Mouse (Mus musculus): ENCODE results near the gene Rph3al. TPM values are rescaled to one million over a fixed set of nuclear protein-coding genes. Genes with fewer than 3 reads are reported as not detected.

Gene Rph3al
- polyA plus RNA-seq, 1 experiment from 2014 or later, result 10.5 TPM

GRCm38 (mm10) chr11:75865859-75866258, 72.4 kb downstream of the Rph3al start:
- H3K9ac ChIP-seq (ENCODE audit: low read length), result no peak overlapping the region
- no peaks in the 10 kb centered on the region for H3K27me3 ChIP-seq (ENCODE audit: control insufficient read depth, insufficient read depth, low read length)
- no peak overlapping the region for H3K4me3 ChIP-seq (replicated peaks; ENCODE audit: low read length)
- no peak overlapping the region for H3K27ac ChIP-seq (ENCODE audit: low read length)
- no peak overlapping the region for H3K4me2 ChIP-seq (ENCODE audit: low read depth, low read length)
- peaks cover 20% of the 10 kb centered on the region for H3K4me1 ChIP-seq (ENCODE audit: control insufficient read depth, insufficient read depth, low read length)
- H3K9me3 ChIP-seq (replicated peaks; ENCODE audit: control insufficient read depth, low read length), result no peaks in the 10 kb centered on the region
- ATAC-seq (ENCODE audit: insufficient read depth, low FRiP score), result no peak
- no peaks in the 10 kb centered on the region for H3K36me3 ChIP-seq (ENCODE audit: control insufficient read depth, insufficient read depth, low read length)
- WGBS, result 40% methylated on average over 9 of the region's 9 CpGs

- Histone ChIP-seq H3K36me3 (ENCODE audit: control insufficient read depth, insufficient read depth, low read length) (no peaks in the 10 kb centered on the region), H3K27ac (ENCODE audit: low read length) (no peak overlapping the region), H3K4me1 (ENCODE audit: control insufficient read depth, insufficient read depth, low read length) (peaks cover 24% of the 10 kb centered on the region), H3K4me2 (ENCODE audit: low read depth, low read length) (no peak overlapping the region), H3K9me3 (replicated peaks; ENCODE audit: control insufficient read depth, low read length) (no peaks in the 10 kb centered on the region), H3K9ac (ENCODE audit: low read length) (peak overlapping the region; percentile 24; the same call in 1 of the 2 replicates), H3K27me3 (ENCODE audit: control insufficient read depth, insufficient read depth, low read length) (no peaks in the 10 kb centered on the region), H3K4me3 (replicated peaks; ENCODE audit: low read length) (no peak overlapping the region)
- 29% methylated on average over 7 of the region's 7 CpGs for WGBS
- ATAC-seq (ENCODE audit: insufficient read depth, low FRiP score), result no peak
Observed at GRCm38 (mm10) chr11:75865253-75865619, 73.0 kb downstream of the Rph3al start.

- peak overlapping the region; percentile 24; the same call in 1 of the 2 replicates for H3K9ac ChIP-seq (ENCODE audit: low read length)
- peaks cover 24% of the 10 kb centered on the region for H3K4me1 ChIP-seq (ENCODE audit: control insufficient read depth, insufficient read depth, low read length)
- no peaks in the 10 kb centered on the region for H3K27me3 ChIP-seq (ENCODE audit: control insufficient read depth, insufficient read depth, low read length)
- H3K4me3 ChIP-seq (replicated peaks; ENCODE audit: low read length), result no peak overlapping the region
- no peak overlapping the region for H3K4me2 ChIP-seq (ENCODE audit: low read depth, low read length)
- H3K27ac ChIP-seq (ENCODE audit: low read length), result no peak overlapping the region
- no peak for ATAC-seq (ENCODE audit: insufficient read depth, low FRiP score)
- no peaks in the 10 kb centered on the region for H3K9me3 ChIP-seq (replicated peaks; ENCODE audit: control insufficient read depth, low read length)
- 53% methylated on average over 4 of the region's 4 CpGs for WGBS
- no peaks in the 10 kb centered on the region for H3K36me3 ChIP-seq (ENCODE audit: control insufficient read depth, insufficient read depth, low read length)
Observed at GRCm38 (mm10) chr11:75864529-75865252, 73.5 kb downstream of the Rph3al start.

- peaks cover 24% of the 10 kb centered on the region for H3K4me1 ChIP-seq (ENCODE audit: control insufficient read depth, insufficient read depth, low read length)
- no peak overlapping the region for H3K27ac ChIP-seq (ENCODE audit: low read length)
- ATAC-seq (ENCODE audit: insufficient read depth, low FRiP score), result no peak
Observed at GRCm38 (mm10) chr11:75862466-75862865, 75.8 kb downstream of the Rph3al start.

GRCm38 (mm10) chr11:75861653-75862052, 76.6 kb downstream of the Rph3al start:
- 40% methylated on average over 4 of the region's 4 CpGs for WGBS
- H3K4me2 ChIP-seq (ENCODE audit: low read depth, low read length), result peak overlapping the region; percentile 23; the same call in 1 of the 2 replicates

More at GRCm38 (mm10) chr11:75862466-75862865, 75.8 kb downstream of the Rph3al start:
- H3K9ac ChIP-seq (ENCODE audit: low read length), result no peak overlapping the region
- WGBS, result 72% methylated on average over 4 of the region's 4 CpGs
- H3K4me2 ChIP-seq (ENCODE audit: low read depth, low read length), result no peak overlapping the region
- H3K27me3 ChIP-seq (ENCODE audit: control insufficient read depth, insufficient read depth, low read length), result no peaks in the 10 kb centered on the region
- H3K9me3 ChIP-seq (replicated peaks; ENCODE audit: control insufficient read depth, low read length), result no peaks in the 10 kb centered on the region
- no peak overlapping the region for H3K4me3 ChIP-seq (replicated peaks; ENCODE audit: low read length)
- no peaks in the 10 kb centered on the region for H3K36me3 ChIP-seq (ENCODE audit: control insufficient read depth, insufficient read depth, low read length)

GRCm38 (mm10) chr11:75861213-75861612, 77.0 kb downstream of the Rph3al start:
- Histone ChIP-seq H3K4me3 (replicated peaks; ENCODE audit: low read length) (no peak overlapping the region), H3K27me3 (ENCODE audit: control insufficient read depth, insufficient read depth, low read length) (no peaks in the 10 kb centered on the region), H3K4me1 (ENCODE audit: control insufficient read depth, insufficient read depth, low read length) (peaks cover 24% of the 10 kb centered on the region), H3K36me3 (ENCODE audit: control insufficient read depth, insufficient read depth, low read length) (no peaks in the 10 kb centered on the region), H3K9ac (ENCODE audit: low read length) (0 out of 2 replicates have a peak overlapping the region, but pooled peaks have one; percentile 22), H3K27ac (ENCODE audit: low read length) (no peak overlapping the region), H3K9me3 (replicated peaks; ENCODE audit: control insufficient read depth, low read length) (no peaks in the 10 kb centered on the region), H3K4me2 (ENCODE audit: low read depth, low read length) (peak overlapping the region; percentile 23; the same call in 1 of the 2 replicates)
- WGBS, result 36% methylated on average over 14 of the region's 14 CpGs
- ATAC-seq (ENCODE audit: insufficient read depth, low FRiP score), result no peak

More at GRCm38 (mm10) chr11:75861653-75862052, 76.6 kb downstream of the Rph3al start:
- no peaks in the 10 kb centered on the region for H3K9me3 ChIP-seq (replicated peaks; ENCODE audit: control insufficient read depth, low read length)
- 0 out of 2 replicates have a peak overlapping the region, but pooled peaks have one; percentile 22 for H3K9ac ChIP-seq (ENCODE audit: low read length)
- no peaks in the 10 kb centered on the region for H3K36me3 ChIP-seq (ENCODE audit: control insufficient read depth, insufficient read depth, low read length)
- H3K4me1 ChIP-seq (ENCODE audit: control insufficient read depth, insufficient read depth, low read length), result peaks cover 24% of the 10 kb centered on the region
- no peak overlapping the region for H3K27ac ChIP-seq (ENCODE audit: low read length)
- no peak for ATAC-seq (ENCODE audit: insufficient read depth, low FRiP score)
- H3K4me3 ChIP-seq (replicated peaks; ENCODE audit: low read length), result no peak overlapping the region
- H3K27me3 ChIP-seq (ENCODE audit: control insufficient read depth, insufficient read depth, low read length), result no peaks in the 10 kb centered on the region

GRCm38 (mm10) chr11:75859460-75859859, 78.8 kb downstream of the Rph3al start:
- H3K9ac ChIP-seq (ENCODE audit: low read length), result no peak overlapping the region
- no peaks in the 10 kb centered on the region for H3K9me3 ChIP-seq (replicated peaks; ENCODE audit: control insufficient read depth, low read length)
- no peak overlapping the region for H3K27ac ChIP-seq (ENCODE audit: low read length)
- H3K4me3 ChIP-seq (replicated peaks; ENCODE audit: low read length), result no peak overlapping the region
- no peak overlapping the region for H3K4me2 ChIP-seq (ENCODE audit: low read depth, low read length)
- H3K4me1 ChIP-seq (ENCODE audit: control insufficient read depth, insufficient read depth, low read length), result peaks cover 12% of the 10 kb centered on the region
- 68% methylated on average over 8 of the region's 8 CpGs for WGBS
- H3K36me3 ChIP-seq (ENCODE audit: control insufficient read depth, insufficient read depth, low read length), result no peaks in the 10 kb centered on the region
- no peak for ATAC-seq (ENCODE audit: insufficient read depth, low FRiP score)
- H3K27me3 ChIP-seq (ENCODE audit: control insufficient read depth, insufficient read depth, low read length), result no peaks in the 10 kb centered on the region

- H3K27me3 ChIP-seq (ENCODE audit: control insufficient read depth, insufficient read depth, low read length), result no peaks in the 10 kb centered on the region
- H3K9ac ChIP-seq (ENCODE audit: low read length), result no peak overlapping the region
- 67% methylated on average over 2 of the region's 2 CpGs for WGBS
- peaks cover 12% of the 10 kb centered on the region for H3K4me1 ChIP-seq (ENCODE audit: control insufficient read depth, insufficient read depth, low read length)
- H3K9me3 ChIP-seq (replicated peaks; ENCODE audit: control insufficient read depth, low read length), result no peaks in the 10 kb centered on the region
- ATAC-seq (ENCODE audit: insufficient read depth, low FRiP score), result no peak
- H3K4me3 ChIP-seq (replicated peaks; ENCODE audit: low read length), result no peak overlapping the region
- H3K4me2 ChIP-seq (ENCODE audit: low read depth, low read length), result no peak overlapping the region
- no peaks in the 10 kb centered on the region for H3K36me3 ChIP-seq (ENCODE audit: control insufficient read depth, insufficient read depth, low read length)
- H3K27ac ChIP-seq (ENCODE audit: low read length), result no peak overlapping the region
Observed at GRCm38 (mm10) chr11:75858975-75859374, 79.3 kb downstream of the Rph3al start.

- ATAC-seq (ENCODE audit: insufficient read depth, low FRiP score), result no peak
- no peaks in the 10 kb centered on the region for H3K9me3 ChIP-seq (replicated peaks; ENCODE audit: control insufficient read depth, low read length)
- H3K4me2 ChIP-seq (ENCODE audit: low read depth, low read length), result no peak overlapping the region
- H3K27ac ChIP-seq (ENCODE audit: low read length), result no peak overlapping the region
- no peaks in the 10 kb centered on the region for H3K27me3 ChIP-seq (ENCODE audit: control insufficient read depth, insufficient read depth, low read length)
- peaks cover 12% of the 10 kb centered on the region for H3K4me1 ChIP-seq (ENCODE audit: control insufficient read depth, insufficient read depth, low read length)
- no peak overlapping the region for H3K4me3 ChIP-seq (replicated peaks; ENCODE audit: low read length)
- WGBS, result 60% methylated on average over 3 of the region's 3 CpGs
- no peak overlapping the region for H3K9ac ChIP-seq (ENCODE audit: low read length)
- H3K36me3 ChIP-seq (ENCODE audit: control insufficient read depth, insufficient read depth, low read length), result no peaks in the 10 kb centered on the region
Observed at GRCm38 (mm10) chr11:75857781-75858180, 80.4 kb downstream of the Rph3al start.
